Mouse (Mus musculus) erythroblast, embryonic 14.5 days (primary cell): ENCODE results near the gene Kcnk10. TPM values are rescaled to one million over a fixed set of nuclear protein-coding genes. Genes with fewer than 3 reads are reported as not detected.

Experiments used
- H3K27me3 ChIP-seq: 2 replicates; pipeline ENCODE4 v1.6.1; 2012; ENCODE audit warnings: inconsistent platforms; ENCODE audit not compliant: control insufficient read depth
- H3K36me3 ChIP-seq: 2 replicates; pipeline ENCODE4 v1.6.1; 2012; ENCODE audit warnings: mild to moderate bottlenecking, inconsistent platforms; ENCODE audit not compliant: control insufficient read depth
- H3K4me1 ChIP-seq: 2 replicates; pipeline ENCODE4 v1.6.1; 2012; ENCODE audit warnings: inconsistent platforms; ENCODE audit not compliant: control insufficient read depth
- H3K4me3 ChIP-seq: replicated peaks from 2 replicates; pipeline ENCODE3; 2012; ENCODE audit warnings: moderate library complexity, mild to moderate bottlenecking, inconsistent platforms
- H3K9me3 ChIP-seq: 2 replicates; pipeline ENCODE4 v1.6.1; 2012; ENCODE audit warnings: low read length, inconsistent platforms, mixed read lengths; ENCODE audit not compliant: control insufficient read depth
- GATA1 ChIP-seq: IDR thresholded peaks from 2 replicates; pipeline ENCODE4 v1.6.1; 2012; ENCODE audit warnings: low read length, inconsistent platforms, mixed read lengths
- TAL1 ChIP-seq: IDR thresholded peaks from 3 replicates; pipeline ENCODE4 v1.6.1; 2012; ENCODE audit warnings: low read length, inconsistent platforms, mixed read lengths
- polyA plus RNA-seq: library from polyadenylated mRNA; stranded (reverse); fragments of >175 nt; gene quantifications from 2 replicates; pipeline ENCODE4 v1.2.3, GENCODE M21; 2012

The Kcnk10 gene
- polyA plus RNA-seq, 1 experiment = not detected

GRCm38 (mm10) chr12:98573317-98574270, 4.5 kb downstream of the Kcnk10 start:
- H3K27me3 ChIP-seq = peaks cover 51% of the 10 kb centered on the region

GRCm38 (mm10) chr12:98571896-98572680, 6.0 kb downstream of the Kcnk10 start:
- no peak for TF ChIP-seq TAL1
- no peak for TF ChIP-seq GATA1
- Histone ChIP-seq H3K27me3 (peaks cover 38% of the 10 kb centered on the region), H3K4me1 (no peaks in the 10 kb centered on the region), H3K9me3 (no peaks in the 10 kb centered on the region), H3K4me3 (no peak overlapping the region), H3K36me3 (no peaks in the 10 kb centered on the region)

More at GRCm38 (mm10) chr12:98573317-98574270, 4.5 kb downstream of the Kcnk10 start:
- no peaks in the 10 kb centered on the region for H3K4me1 ChIP-seq
- no peak overlapping the region for H3K4me3 ChIP-seq
- H3K9me3 ChIP-seq = no peaks in the 10 kb centered on the region
- no peaks in the 10 kb centered on the region for H3K36me3 ChIP-seq
- no peak for TF ChIP-seq TAL1
- no peak for TF ChIP-seq GATA1

GRCm38 (mm10) chr12:98569380-98569779, 8.7 kb downstream of the Kcnk10 start:
- Histone ChIP-seq H3K4me1 (no peaks in the 10 kb centered on the region), H3K27me3 (peaks cover 14% of the 10 kb centered on the region), H3K4me3 (no peak overlapping the region), H3K9me3 (no peaks in the 10 kb centered on the region), H3K36me3 (no peaks in the 10 kb centered on the region)
- TF ChIP-seq GATA1 (no peak), TAL1 (no peak)

- Histone ChIP-seq H3K4me1 (no peaks in the 10 kb centered on the region), H3K27me3 (no peaks in the 10 kb centered on the region; the same call in 1 of the 2 replicates), H3K36me3 (no peaks in the 10 kb centered on the region), H3K4me3 (no peak overlapping the region), H3K9me3 (no peaks in the 10 kb centered on the region)
- TF ChIP-seq GATA1 = no peak
- TF ChIP-seq TAL1 = no peak
These were observed 10.2 kb downstream of the Kcnk10 start for GRCm38 (mm10) chr12:98567877-98568276.

- TF ChIP-seq TAL1 (no peak), GATA1 (no peak)
- Histone ChIP-seq H3K4me3 (no peak overlapping the region), H3K27me3 (no peaks in the 10 kb centered on the region), H3K4me1 (no peaks in the 10 kb centered on the region), H3K9me3 (no peaks in the 10 kb centered on the region), H3K36me3 (no peaks in the 10 kb centered on the region)
These were observed 13.7 kb downstream of the Kcnk10 start for GRCm38 (mm10) chr12:98564383-98564782.

- H3K27me3 ChIP-seq = no peaks in the 10 kb centered on the region
- no peaks in the 10 kb centered on the region for H3K4me1 ChIP-seq
- H3K4me3 ChIP-seq = no peak overlapping the region
- no peaks in the 10 kb centered on the region for H3K36me3 ChIP-seq
- no peaks in the 10 kb centered on the region for H3K9me3 ChIP-seq
- TF ChIP-seq GATA1 (no peak), TAL1 (no peak)
These were observed 14.8 kb downstream of the Kcnk10 start for GRCm38 (mm10) chr12:98563261-98563660.

GRCm38 (mm10) chr12:98562341-98562977, 15.7 kb downstream of the Kcnk10 start:
- H3K27me3 ChIP-seq = no peaks in the 10 kb centered on the region
- no peak overlapping the region for H3K4me3 ChIP-seq
- no peak for TF ChIP-seq TAL1
- TF ChIP-seq GATA1 = no peak
- H3K36me3 ChIP-seq = no peaks in the 10 kb centered on the region
- H3K9me3 ChIP-seq = no peaks in the 10 kb centered on the region
- H3K4me1 ChIP-seq = no peaks in the 10 kb centered on the region

- no peaks in the 10 kb centered on the region for H3K36me3 ChIP-seq
- TF ChIP-seq GATA1 (no peak), TAL1 (no peak)
- no peak overlapping the region for H3K4me3 ChIP-seq
- no peaks in the 10 kb centered on the region for H3K27me3 ChIP-seq
- no peaks in the 10 kb centered on the region for H3K9me3 ChIP-seq
- H3K4me1 ChIP-seq = no peaks in the 10 kb centered on the region
These were observed 18.1 kb downstream of the Kcnk10 start for GRCm38 (mm10) chr12:98560038-98560437.
